Mouse (Mus musculus): ENCODE measurements around the gene Iqsec1. TPM values are rescaled to one million over a fixed set of nuclear protein-coding genes. Genes with fewer than 3 reads are reported as not detected.
A peak's percentile ranks its signal among the peaks of the same experiment; 100 is the strongest.

The Iqsec1 gene
- polyA plus RNA-seq, 1 experiment from 2014 or later, result 28.6 TPM

DNA sequence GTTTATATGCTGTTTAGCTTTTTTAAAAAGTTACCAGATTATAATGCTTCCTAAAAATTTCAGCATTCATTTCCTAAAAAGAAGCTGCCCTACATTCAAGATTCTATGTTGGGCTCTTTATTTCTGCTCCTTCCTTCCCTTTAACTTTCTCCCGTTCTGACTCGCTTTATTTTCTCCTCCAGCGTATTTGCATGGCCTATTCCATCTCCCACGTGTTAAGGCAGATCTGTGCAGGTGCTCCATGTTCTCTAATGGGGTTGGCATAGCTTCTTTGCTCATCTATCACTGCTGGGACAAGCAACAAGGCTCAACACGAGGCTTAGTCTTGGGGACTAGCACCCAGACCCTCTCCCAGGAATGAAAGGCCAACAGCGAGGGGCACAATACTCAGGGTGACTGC lies 75.7 kb downstream of the Iqsec1 start:
- no peaks in the 10 kb centered on the region for H3K36me3 ChIP-seq (ENCODE audit: control insufficient read depth, insufficient read depth, low read length)
- H3K4me1 ChIP-seq (ENCODE audit: control insufficient read depth in 2 of 2, insufficient read depth in 2 of 2, low read length in 2 of 2), result no peaks in the 10 kb centered on the region
- 85% methylated on average over 6 of the region's 6 CpGs for WGBS
- no peak overlapping the region for H3K9ac ChIP-seq (ENCODE audit: low read length)
- H3K9me3 ChIP-seq (ENCODE audit: control insufficient read depth, low read length), result no peaks in the 10 kb centered on the region
- H3K27ac ChIP-seq (replicated peaks in 1 of 2; ENCODE audit: control insufficient read depth in 1 of 2, insufficient read depth in 1 of 2, low read depth in 2 of 2, low read length in 2 of 2), result no peak overlapping the region
- no peak overlapping the region for H3K4me3 ChIP-seq (ENCODE audit: control insufficient read depth in 1 of 2, insufficient read depth in 1 of 2, low read depth in 1 of 2, low read length in 2 of 2)
- no peak overlapping the region for H3K4me2 ChIP-seq (ENCODE audit: low read length)
- H3K27me3 ChIP-seq (ENCODE audit: control insufficient read depth, insufficient read depth, low read length), result no peaks in the 10 kb centered on the region
- ATAC-seq (ENCODE audit: insufficient number of reproducible peaks, insufficient read depth, low FRiP score, low read depth), result no peak

GRCm38 (mm10) chr6:90904143-90904542 lies 84.3 kb downstream of the Iqsec1 start:
- no peak for ATAC-seq (ENCODE audit: insufficient number of reproducible peaks, insufficient read depth, low FRiP score, low read depth)
- H3K27me3 ChIP-seq (ENCODE audit: control insufficient read depth, insufficient read depth, low read length), result no peaks in the 10 kb centered on the region
- no peak overlapping the region for H3K9ac ChIP-seq (ENCODE audit: low read length)
- no peaks in the 10 kb centered on the region for H3K36me3 ChIP-seq (ENCODE audit: control insufficient read depth, insufficient read depth, low read length)
- H3K4me1 ChIP-seq (ENCODE audit: control insufficient read depth in 2 of 2, insufficient read depth in 2 of 2, low read length in 2 of 2), result peaks cover 2 to 13% of the 10 kb centered on the region in 2 experiments
- no peak overlapping the region for H3K4me3 ChIP-seq (ENCODE audit: control insufficient read depth in 1 of 2, insufficient read depth in 1 of 2, low read depth in 1 of 2, low read length in 2 of 2)
- H3K27ac ChIP-seq (replicated peaks in 1 of 2; ENCODE audit: control insufficient read depth in 1 of 2, insufficient read depth in 1 of 2, low read depth in 2 of 2, low read length in 2 of 2), result no peak overlapping the region
- H3K9me3 ChIP-seq (ENCODE audit: control insufficient read depth, low read length), result no peaks in the 10 kb centered on the region
- no peak overlapping the region for H3K4me2 ChIP-seq (ENCODE audit: low read length)
- 66% methylated on average over 2 of the region's 2 CpGs for WGBS

GRCm38 (mm10) chr6:90900302-90900701 lies 88.2 kb downstream of the Iqsec1 start:
- no peaks in the 10 kb centered on the region for H3K36me3 ChIP-seq (ENCODE audit: control insufficient read depth, insufficient read depth, low read length)
- H3K4me1 ChIP-seq (ENCODE audit: control insufficient read depth in 2 of 2, insufficient read depth in 2 of 2, low read length in 2 of 2), result peaks cover 8 to 35% of the 10 kb centered on the region in 2 experiments
- ATAC-seq (ENCODE audit: insufficient number of reproducible peaks, insufficient read depth, low FRiP score, low read depth), result no peak
- no peak overlapping the region for H3K27ac ChIP-seq (replicated peaks in 1 of 2; ENCODE audit: control insufficient read depth in 1 of 2, insufficient read depth in 1 of 2, low read depth in 2 of 2, low read length in 2 of 2)
- no peak overlapping the region for H3K4me2 ChIP-seq (ENCODE audit: low read length)
- no peak overlapping the region for H3K9ac ChIP-seq (ENCODE audit: low read length)
- WGBS, result 85% methylated on average over 6 of the region's 6 CpGs
- H3K27me3 ChIP-seq (ENCODE audit: control insufficient read depth, insufficient read depth, low read length), result no peaks in the 10 kb centered on the region
- H3K9me3 ChIP-seq (ENCODE audit: control insufficient read depth, low read length), result no peaks in the 10 kb centered on the region
- no peak overlapping the region for H3K4me3 ChIP-seq (ENCODE audit: control insufficient read depth in 1 of 2, insufficient read depth in 1 of 2, low read depth in 1 of 2, low read length in 2 of 2)

DNA sequence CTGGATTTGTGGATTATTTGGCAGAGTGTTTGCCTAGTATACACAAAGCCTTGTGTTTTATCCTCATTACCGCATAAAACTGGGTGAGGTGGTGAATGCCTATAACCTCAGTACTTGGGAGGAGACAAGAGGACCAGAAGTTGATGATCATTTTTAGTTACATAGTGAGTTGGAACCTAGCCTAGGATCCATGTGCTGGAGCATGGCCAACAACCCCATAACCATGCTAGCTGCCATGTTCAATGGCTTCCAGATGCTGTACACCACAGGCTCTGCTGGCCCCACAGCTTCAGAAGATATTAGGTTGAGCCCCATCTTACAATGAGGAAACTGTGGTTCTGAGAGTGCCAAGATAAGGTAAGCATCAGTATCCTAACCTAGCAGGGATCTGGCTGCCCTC lies 89.2 kb downstream of the Iqsec1 start:
- H3K27me3 ChIP-seq (ENCODE audit: control insufficient read depth, insufficient read depth, low read length), result no peaks in the 10 kb centered on the region
- H3K4me1 ChIP-seq (ENCODE audit: control insufficient read depth in 2 of 2, insufficient read depth in 2 of 2, low read length in 2 of 2), result peaks cover 11 to 43% of the 10 kb centered on the region in 2 experiments
- no peak overlapping the region for H3K4me3 ChIP-seq (ENCODE audit: control insufficient read depth in 1 of 2, insufficient read depth in 1 of 2, low read depth in 1 of 2, low read length in 2 of 2)
- WGBS, result 88% methylated on average over 1 of the region's 1 CpGs
- H3K36me3 ChIP-seq (ENCODE audit: control insufficient read depth, insufficient read depth, low read length), result no peaks in the 10 kb centered on the region
- no peak overlapping the region for H3K4me2 ChIP-seq (ENCODE audit: low read length)
- no peak overlapping the region for H3K9ac ChIP-seq (ENCODE audit: low read length)
- H3K27ac ChIP-seq (replicated peaks in 1 of 2; ENCODE audit: control insufficient read depth in 1 of 2, insufficient read depth in 1 of 2, low read depth in 2 of 2, low read length in 2 of 2), result peak overlapping the region in 1 of 2 experiments; percentile 71; a peak in 2 of 4 replicates
- no peaks in the 10 kb centered on the region for H3K9me3 ChIP-seq (ENCODE audit: control insufficient read depth, low read length)
- no peak for ATAC-seq (ENCODE audit: insufficient number of reproducible peaks, insufficient read depth, low FRiP score, low read depth)

DNA sequence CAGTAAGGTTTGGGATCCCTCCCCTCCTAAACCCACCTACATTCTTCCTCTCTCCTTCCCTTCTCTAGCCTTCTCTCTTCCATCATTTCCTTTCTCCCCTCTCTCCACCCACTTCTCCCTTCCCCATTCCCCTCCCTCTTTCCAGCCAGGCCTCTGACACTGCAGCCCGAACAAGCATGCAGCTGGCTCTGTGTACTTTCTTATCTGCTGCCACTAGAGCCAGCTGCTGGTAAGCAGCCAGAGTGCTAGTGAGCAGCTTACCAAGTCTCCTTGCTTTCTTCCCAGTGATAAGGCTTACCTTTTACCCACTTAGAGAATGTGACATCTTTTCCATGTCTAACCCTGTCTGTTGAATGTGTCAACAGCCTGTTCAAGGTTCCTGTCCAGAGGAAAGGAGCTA lies 90.4 kb downstream of the Iqsec1 start:
- ATAC-seq (ENCODE audit: insufficient number of reproducible peaks, insufficient read depth, low FRiP score, low read depth), result peak; percentile 56; the same call in 1 of the 2 replicates
- Histone ChIP-seq H3K4me3 (ENCODE audit: control insufficient read depth in 1 of 2, insufficient read depth in 1 of 2, low read depth in 1 of 2, low read length in 2 of 2) (no peak overlapping the region), H3K27me3 (ENCODE audit: control insufficient read depth, insufficient read depth, low read length) (no peaks in the 10 kb centered on the region), H3K36me3 (ENCODE audit: control insufficient read depth, insufficient read depth, low read length) (no peaks in the 10 kb centered on the region), H3K4me2 (ENCODE audit: low read length) (peak overlapping the region; percentile 1; the same call in 1 of the 2 replicates), H3K27ac (replicated peaks in 1 of 2; ENCODE audit: control insufficient read depth in 1 of 2, insufficient read depth in 1 of 2, low read depth in 2 of 2, low read length in 2 of 2) (peak overlapping the region; percentile 66 to 71), H3K4me1 (ENCODE audit: control insufficient read depth in 2 of 2, insufficient read depth in 2 of 2, low read length in 2 of 2) (peaks cover 11 to 36% of the 10 kb centered on the region in 2 experiments), H3K9me3 (ENCODE audit: control insufficient read depth, low read length) (no peaks in the 10 kb centered on the region), H3K9ac (ENCODE audit: low read length) (no peak overlapping the region)
- 5% methylated on average over 1 of the region's 1 CpGs for WGBS

DNA sequence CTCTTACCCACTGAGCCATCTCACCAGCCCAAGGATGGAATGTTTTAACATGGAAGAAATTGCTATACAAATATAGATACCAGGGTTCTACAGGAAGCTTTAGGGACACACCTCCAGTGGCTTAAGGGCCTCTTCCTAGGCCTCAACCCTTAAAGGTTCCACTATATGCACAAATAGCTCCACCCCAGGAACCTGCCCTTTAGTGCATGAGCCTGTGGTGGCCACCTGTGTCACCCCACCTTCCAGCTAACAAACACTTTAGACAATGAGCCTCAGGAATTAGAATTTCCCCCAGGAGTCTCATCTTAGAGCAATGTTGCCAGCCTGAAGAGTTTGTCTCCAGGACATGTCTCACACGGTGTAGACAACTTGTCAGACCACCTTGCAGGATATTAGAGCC lies 96.1 kb downstream of the Iqsec1 start:
- Histone ChIP-seq H3K27ac (replicated peaks in 1 of 2; ENCODE audit: control insufficient read depth in 1 of 2, insufficient read depth in 1 of 2, low read depth in 2 of 2, low read length in 2 of 2) (no peak overlapping the region), H3K36me3 (ENCODE audit: control insufficient read depth, insufficient read depth, low read length) (no peaks in the 10 kb centered on the region), H3K4me2 (ENCODE audit: low read length) (no peak overlapping the region), H3K9ac (ENCODE audit: low read length) (no peak overlapping the region), H3K4me1 (ENCODE audit: control insufficient read depth in 2 of 2, insufficient read depth in 2 of 2, low read length in 2 of 2) (peaks cover 5 to 22% of the 10 kb centered on the region in 2 experiments), H3K4me3 (ENCODE audit: control insufficient read depth in 1 of 2, insufficient read depth in 1 of 2, low read depth in 1 of 2, low read length in 2 of 2) (no peak overlapping the region), H3K27me3 (ENCODE audit: control insufficient read depth, insufficient read depth, low read length) (no peaks in the 10 kb centered on the region), H3K9me3 (ENCODE audit: control insufficient read depth, low read length) (no peaks in the 10 kb centered on the region)
- WGBS, result 90% methylated on average over 1 of the region's 1 CpGs
- no peak for ATAC-seq (ENCODE audit: insufficient number of reproducible peaks, insufficient read depth, low FRiP score, low read depth)

- Histone ChIP-seq H3K4me3 (ENCODE audit: control insufficient read depth in 1 of 2, insufficient read depth in 1 of 2, low read depth in 1 of 2, low read length in 2 of 2) (no peak overlapping the region), H3K27ac (replicated peaks in 1 of 2; ENCODE audit: control insufficient read depth in 1 of 2, insufficient read depth in 1 of 2, low read depth in 2 of 2, low read length in 2 of 2) (no peak overlapping the region), H3K9ac (ENCODE audit: low read length) (no peak overlapping the region), H3K4me1 (ENCODE audit: control insufficient read depth in 2 of 2, insufficient read depth in 2 of 2, low read length in 2 of 2) (peaks cover 14 to 35% of the 10 kb centered on the region in 2 experiments), H3K27me3 (ENCODE audit: control insufficient read depth, insufficient read depth, low read length) (no peaks in the 10 kb centered on the region), H3K36me3 (ENCODE audit: control insufficient read depth, insufficient read depth, low read length) (no peaks in the 10 kb centered on the region), H3K4me2 (ENCODE audit: low read length) (no peak overlapping the region), H3K9me3 (ENCODE audit: control insufficient read depth, low read length) (no peaks in the 10 kb centered on the region)
- ATAC-seq (ENCODE audit: insufficient number of reproducible peaks, insufficient read depth, low FRiP score, low read depth), result no peak
- 86% methylated on average over 7 of the region's 7 CpGs for WGBS
Observed at GRCm38 (mm10) chr6:90889356-90890285, 98.9 kb downstream of the Iqsec1 start.
